Mouse (Mus musculus) G1E (cell line): Measurements from ENCODE around the gene Zfp423.

Experiments
- CTCF ChIP-seq: IDR thresholded peaks from 2 replicates; pipeline ENCODE4 v1.5.1; 2012; ENCODE audit warnings: low read depth, low read length, inconsistent platforms, mixed read lengths
- POLR2AphosphoS5 ChIP-seq: IDR thresholded peaks from 2 replicates; pipeline ENCODE4 v1.6.1; 2012; ENCODE audit warnings: low read depth, low read length, inconsistent platforms; ENCODE audit not compliant: insufficient replicate concordance

DNA sequence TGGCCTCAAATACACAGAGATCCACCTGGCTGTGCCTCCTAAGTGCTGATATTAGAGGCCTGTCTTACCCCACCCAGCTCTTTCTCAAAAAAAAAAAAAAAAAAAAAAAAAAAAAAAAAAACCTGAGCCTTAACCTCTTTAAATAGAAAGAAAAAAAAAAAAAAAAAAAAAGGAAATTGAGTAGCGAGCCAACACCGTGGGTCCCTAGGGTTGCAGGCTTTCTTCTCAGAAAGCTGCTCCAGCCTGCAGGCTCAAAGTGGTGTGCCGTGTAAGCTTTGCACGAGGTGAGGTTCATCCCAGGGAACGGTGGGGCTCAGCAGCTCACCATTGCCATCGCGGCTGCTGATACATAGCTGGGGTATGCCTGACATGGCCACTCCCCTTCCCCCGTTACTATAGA is 24.6 kb upstream of the Zfp423 start:
- no peak for TF ChIP-seq CTCF
- TF ChIP-seq POLR2AphosphoS5 = no peak
